Mouse (Mus musculus) liver, embryonic 16.5 days (tissue): ENCODE results near the gene Scand1. TPM values are rescaled to one million over a fixed set of nuclear protein-coding genes. Genes with fewer than 3 reads are reported as not detected.
A peak's percentile ranks its signal among the peaks of the same experiment; 100 is the strongest.

ENCODE experiments used
- ATAC-seq: fragments of 200-750 bp; cut with Nextera tagmentation; 2 replicates; pipeline ENCODE4 v1.8.0; 2017; ENCODE audit warnings: low read depth, mild to moderate bottlenecking, moderate number of reproducible peaks, moderate library complexity
- H3K27ac ChIP-seq: fragments of 300-500 bp; sonication (generic); 2 replicates; pipeline ENCODE4 v1.5.1; 2014; ENCODE audit warnings: mild to moderate bottlenecking, low read length
- H3K27me3 ChIP-seq: fragments of 300-500 bp; sonication (generic); 2 replicates; pipeline ENCODE4 v1.6.1; 2014; ENCODE audit warnings: low read depth, low read length, mixed read lengths; ENCODE audit not compliant: control insufficient read depth, insufficient read depth
- H3K36me3 ChIP-seq: fragments of 300-500 bp; sonication (generic); 2 replicates; pipeline ENCODE4 v1.6.1; 2014; ENCODE audit warnings: mild to moderate bottlenecking; ENCODE audit not compliant: control insufficient read depth, insufficient read depth
- H3K4me1 ChIP-seq: fragments of 300-500 bp; sonication (generic); 2 replicates; pipeline ENCODE4 v1.6.1; 2014; ENCODE audit warnings: low read depth, low read length, mixed read lengths; ENCODE audit not compliant: control insufficient read depth
- H3K4me2 ChIP-seq: fragments of 300-500 bp; sonication (generic); 2 replicates; pipeline ENCODE4 v1.6.1; 2014; ENCODE audit warnings: low read depth, low read length, mixed read lengths
- H3K4me3 ChIP-seq: fragments of 300-500 bp; sonication (generic); 2 replicates; pipeline ENCODE4 v1.5.1; 2014; ENCODE audit warnings: low read depth, mild to moderate bottlenecking, low read length
- H3K9ac ChIP-seq: fragments of 300-500 bp; sonication (generic); 2 replicates; pipeline ENCODE4 v1.6.1; 2014; ENCODE audit warnings: low read depth, low read length
- H3K9me3 ChIP-seq: fragments of 300-500 bp; sonication (generic); replicated peaks from 2 replicates; pipeline ENCODE4 v1.6.1; 2016; ENCODE audit warnings: low read length; ENCODE audit not compliant: control insufficient read depth
- WGBS: fragments of 180-500 bp; shearing (Covaris S2); extraction: QIAGEN DNeasy Blood & Tissue Kit; methylation state at CpG from one replicate; pipeline ENCODE4 v1.1.7; 2014; ENCODE audit not compliant: insufficient replicate concordance; 5-methylcytosine and 5-hydroxymethylcytosine counted together
- polyA plus RNA-seq: library from polyadenylated mRNA; unstranded; fragments of >200 nt; fragmentation: Nextera tagmentation; extraction: Ambion mirVana; gene quantifications from 2 replicates; pipeline ENCODE4 v1.2.1, GENCODE M21; 2015

The Scand1 gene
- polyA plus RNA-seq, 1 experiment from 2014 or later = 21.4 TPM

DNA sequence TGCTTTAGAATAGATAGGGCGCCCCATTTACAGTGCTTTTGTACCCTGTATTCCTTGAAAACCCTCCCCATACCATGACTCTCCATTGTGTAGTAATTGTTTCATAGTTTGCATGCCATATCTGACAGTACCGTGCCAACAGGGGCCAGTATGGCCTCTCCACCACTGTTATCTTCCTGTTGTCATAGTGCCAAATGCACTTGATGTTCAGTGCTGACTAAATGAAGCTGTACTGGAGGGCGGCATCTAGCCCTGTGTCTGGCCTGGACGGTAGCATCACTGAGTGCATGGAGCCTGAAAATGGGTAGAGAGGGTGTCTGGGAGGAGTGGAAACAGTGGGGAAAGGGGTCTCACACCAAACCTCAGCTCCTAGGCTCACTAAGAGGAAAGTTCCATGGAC is 27.6 kb upstream of the Scand1 start:
- no peak overlapping the region for H3K27ac ChIP-seq
- no peak overlapping the region for H3K4me2 ChIP-seq
- H3K36me3 ChIP-seq = no peaks in the 10 kb centered on the region
- no peak overlapping the region for H3K9ac ChIP-seq
- no peaks in the 10 kb centered on the region for H3K9me3 ChIP-seq
- H3K4me1 ChIP-seq = no peaks in the 10 kb centered on the region
- WGBS = 51% methylated on average over 4 of the region's 4 CpGs
- H3K27me3 ChIP-seq = no peaks in the 10 kb centered on the region
- no peak for ATAC-seq
- no peak overlapping the region for H3K4me3 ChIP-seq

GRCm38 (mm10) chr2:156331446-156331965 is 19.0 kb upstream of the Scand1 start:
- ATAC-seq = no peak
- 56% methylated on average over 7 of the region's 7 CpGs for WGBS
- Histone ChIP-seq H3K36me3 (no peaks in the 10 kb centered on the region), H3K9ac (no peak overlapping the region), H3K27ac (no peak overlapping the region), H3K4me2 (no peak overlapping the region), H3K9me3 (no peaks in the 10 kb centered on the region), H3K27me3 (no peaks in the 10 kb centered on the region), H3K4me3 (no peak overlapping the region), H3K4me1 (no peaks in the 10 kb centered on the region)

DNA sequence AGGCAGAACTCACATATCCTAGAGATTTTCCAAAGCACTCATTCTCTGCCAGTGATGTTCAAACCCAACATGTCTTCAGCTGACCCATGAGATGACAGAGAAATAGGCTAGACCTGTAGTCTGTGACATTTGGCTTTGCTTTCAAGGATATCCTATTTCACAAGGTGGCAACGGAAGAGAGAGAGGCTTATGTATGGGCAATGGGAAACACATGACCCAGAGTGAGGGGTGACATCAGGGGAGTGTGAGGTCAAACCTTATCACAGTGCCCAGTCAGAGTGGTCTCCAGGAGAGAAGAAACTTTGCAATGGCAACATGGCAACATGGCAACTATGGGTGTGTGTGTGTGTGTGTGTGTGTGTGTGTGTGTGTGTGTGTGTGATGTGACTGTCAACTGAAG is 18.2 kb upstream of the Scand1 start:
- no peaks in the 10 kb centered on the region for H3K4me1 ChIP-seq
- H3K4me2 ChIP-seq = no peak overlapping the region
- H3K9me3 ChIP-seq = no peaks in the 10 kb centered on the region
- ATAC-seq = no peak
- H3K27ac ChIP-seq = no peak overlapping the region
- no peaks in the 10 kb centered on the region for H3K36me3 ChIP-seq
- no peak overlapping the region for H3K9ac ChIP-seq
- 61% methylated on average over 1 of the region's 1 CpGs for WGBS
- H3K4me3 ChIP-seq = no peak overlapping the region
- H3K27me3 ChIP-seq = no peaks in the 10 kb centered on the region

GRCm38 (mm10) chr2:156324681-156325080 is 12.2 kb upstream of the Scand1 start:
- WGBS = 10% methylated on average over 5 of the region's 5 CpGs
- peak; percentile 59 for ATAC-seq

GRCm38 (mm10) chr2:156324116-156324588 is 11.6 kb upstream of the Scand1 start:
- peaks cover 4% of the 10 kb centered on the region; the same call in 1 of the 2 replicates for H3K4me1 ChIP-seq
- peak; percentile 39; the same call in 1 of the 2 replicates for ATAC-seq
- no peak overlapping the region for H3K4me3 ChIP-seq
- peak overlapping the region; percentile 68 for H3K27ac ChIP-seq
- H3K9me3 ChIP-seq = no peaks in the 10 kb centered on the region
- H3K9ac ChIP-seq = no peak overlapping the region
- 14% methylated on average over 6 of the region's 6 CpGs for WGBS
- peak overlapping the region; percentile 19 for H3K4me2 ChIP-seq
- no peaks in the 10 kb centered on the region for H3K36me3 ChIP-seq
- no peaks in the 10 kb centered on the region for H3K27me3 ChIP-seq

More at GRCm38 (mm10) chr2:156324681-156325080, 12.2 kb upstream of the Scand1 start:
- peak overlapping the region; percentile 68 for H3K27ac ChIP-seq
- H3K9me3 ChIP-seq = no peaks in the 10 kb centered on the region
- H3K4me3 ChIP-seq = no peak overlapping the region
- H3K4me2 ChIP-seq = peak overlapping the region; percentile 19; the same call in 1 of the 2 replicates
- no peak overlapping the region for H3K9ac ChIP-seq
- no peaks in the 10 kb centered on the region for H3K36me3 ChIP-seq
- peaks cover 4% of the 10 kb centered on the region; the same call in 1 of the 2 replicates for H3K4me1 ChIP-seq
- H3K27me3 ChIP-seq = no peaks in the 10 kb centered on the region

DNA sequence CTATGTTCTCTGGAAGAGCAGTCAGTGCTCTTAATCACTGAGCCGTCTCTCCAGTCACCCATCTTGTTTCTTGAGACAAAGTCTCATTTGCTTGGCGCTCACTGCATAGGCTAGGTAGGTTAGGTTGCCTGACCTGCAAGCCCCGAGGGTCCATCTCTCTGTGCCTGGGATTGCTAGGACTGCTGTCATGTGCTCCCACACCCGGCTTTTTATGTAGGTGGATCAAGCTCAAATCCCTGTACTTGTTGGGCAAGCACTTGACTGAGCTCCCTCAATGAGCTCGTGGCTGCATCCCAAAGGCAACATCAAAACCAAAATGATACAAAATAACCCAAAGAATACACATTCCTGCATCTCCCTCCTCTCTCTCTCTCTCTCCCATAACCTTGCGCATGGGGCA is 9.0 kb upstream of the Scand1 start:
- Histone ChIP-seq H3K4me2 (no peak overlapping the region), H3K9me3 (no peaks in the 10 kb centered on the region), H3K4me3 (no peak overlapping the region), H3K27me3 (no peaks in the 10 kb centered on the region), H3K9ac (no peak overlapping the region), H3K4me1 (peaks cover 4% of the 10 kb centered on the region; the same call in 1 of the 2 replicates), H3K36me3 (no peaks in the 10 kb centered on the region), H3K27ac (no peak overlapping the region)
- 71% methylated on average over 6 of the region's 6 CpGs for WGBS
- no peak for ATAC-seq

GRCm38 (mm10) chr2:156318491-156318890 is 6.0 kb upstream of the Scand1 start:
- Histone ChIP-seq H3K4me1 (no peaks in the 10 kb centered on the region), H3K4me3 (no peak overlapping the region), H3K36me3 (peaks cover 2% of the 10 kb centered on the region; the same call in 1 of the 2 replicates), H3K27me3 (no peaks in the 10 kb centered on the region), H3K9me3 (0 out of 2 replicates have a peak, but pooled peaks cover 2% of the 10 kb centered on the region), H3K27ac (no peak overlapping the region), H3K9ac (no peak overlapping the region), H3K4me2 (no peak overlapping the region)
- no peak for ATAC-seq

DNA sequence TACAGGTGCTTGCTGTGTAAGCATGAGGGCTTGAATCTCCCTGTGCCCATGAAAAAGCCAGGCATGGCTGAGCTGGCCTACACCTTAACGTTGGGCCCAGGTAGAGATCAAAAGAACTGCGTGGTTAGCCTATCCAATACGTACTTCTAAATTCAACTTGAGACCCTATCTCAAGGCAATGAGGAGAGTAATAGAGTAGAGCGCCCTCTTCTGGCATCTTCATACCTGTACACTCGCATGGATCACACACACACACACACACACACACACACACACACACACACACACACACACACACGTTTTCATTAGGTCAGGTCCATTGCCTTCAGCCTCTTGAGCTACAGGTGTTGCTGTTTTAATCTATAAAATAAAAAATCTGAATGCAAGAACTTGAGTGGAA is 2.3 kb upstream of the Scand1 start:
- 77% methylated on average over 6 of the region's 6 CpGs for WGBS
- H3K9ac ChIP-seq = no peak overlapping the region
- H3K4me2 ChIP-seq = no peak overlapping the region
- no peaks in the 10 kb centered on the region for H3K27me3 ChIP-seq
- no peak overlapping the region for H3K27ac ChIP-seq
- no peak overlapping the region for H3K4me3 ChIP-seq
- no peak for ATAC-seq
- H3K9me3 ChIP-seq = 0 out of 2 replicates have a peak, but pooled peaks cover 2% of the 10 kb centered on the region
- H3K4me1 ChIP-seq = peaks cover 9% of the 10 kb centered on the region
- H3K36me3 ChIP-seq = peaks cover 2% of the 10 kb centered on the region; the same call in 1 of the 2 replicates

GRCm38 (mm10) chr2:156313153-156313552 is 649 bp upstream of the Scand1 start:
- Histone ChIP-seq H3K27me3 (no peaks in the 10 kb centered on the region), H3K36me3 (peaks cover 2% of the 10 kb centered on the region; the same call in 1 of the 2 replicates), H3K4me3 (peak overlapping the region; percentile 94), H3K4me1 (peaks cover 9% of the 10 kb centered on the region), H3K9ac (peak overlapping the region; percentile 94; the same call in 1 of the 2 replicates), H3K27ac (peak overlapping the region; percentile 97; the same call in 1 of the 2 replicates), H3K4me2 (peak overlapping the region; percentile 89), H3K9me3 (0 out of 2 replicates have a peak, but pooled peaks cover 2% of the 10 kb centered on the region)
- WGBS = 45% methylated on average over 3 of the region's 3 CpGs
- ATAC-seq = no peak
